Mouse (Mus musculus): ENCODE measurements around the gene Nhlh2. TPM values are rescaled to one million over a fixed set of nuclear protein-coding genes. Genes with fewer than 3 reads are reported as not detected.

The Nhlh2 gene
- polyA plus RNA-seq, 1 experiment, result not detected

DNA sequence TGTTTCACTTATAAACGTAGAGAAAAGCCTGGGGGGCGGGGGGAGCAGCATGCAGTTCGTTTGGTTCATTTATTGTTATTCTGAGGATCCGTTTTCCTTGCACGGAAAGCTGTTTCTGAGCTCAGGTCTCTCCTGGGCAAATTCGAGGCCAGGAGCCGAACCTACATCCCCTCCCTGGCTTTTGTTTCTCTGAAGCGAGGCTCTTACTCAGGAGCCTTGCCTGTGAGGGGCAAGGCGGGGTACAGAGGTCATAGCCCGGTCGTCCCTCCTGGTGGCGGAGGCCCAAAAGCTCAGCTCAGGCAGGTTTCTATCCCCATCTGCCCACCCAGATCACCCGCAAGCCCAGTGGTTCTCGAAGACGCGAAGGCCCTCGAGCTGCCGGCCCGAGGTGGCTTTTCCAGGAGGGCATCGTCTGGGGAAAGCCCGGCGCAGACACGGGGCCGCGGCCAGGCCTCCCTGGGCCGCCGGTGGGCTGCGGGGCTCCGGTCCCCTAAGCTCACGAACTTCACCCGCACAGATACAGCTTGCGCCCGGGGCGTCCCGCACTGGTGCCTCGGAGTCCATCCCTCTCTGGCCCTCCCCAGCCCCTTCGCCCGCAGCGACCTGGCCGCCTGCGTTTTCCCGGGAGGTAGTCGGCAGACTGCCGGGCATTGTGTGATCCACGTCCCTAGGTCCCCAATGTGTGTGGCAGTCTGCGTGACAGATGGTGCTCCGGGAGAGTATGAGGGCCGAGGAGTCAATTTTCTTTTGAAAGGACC lies 1.6 kb downstream of the Nhlh2 start:
- Histone ChIP-seq H3K27ac (ENCODE audit: insufficient read depth, low read length) (no peak overlapping the region), H3K27me3 (ENCODE audit: control insufficient read depth, insufficient read depth, low read length) (peaks cover 17% of the 10 kb centered on the region), H3K4me3 (ENCODE audit: extremely low read depth, insufficient read depth, insufficient read length) (no peak overlapping the region), H3K36me3 (ENCODE audit: control insufficient read depth, insufficient read depth, low read length) (no peaks in the 10 kb centered on the region), H3K4me1 (ENCODE audit: control insufficient read depth, insufficient read depth, insufficient read length) (no peaks in the 10 kb centered on the region)
- no peak for DNase-seq (ENCODE audit: low read depth in 1 of 2, low spot score in 2 of 2)
- WGBS, result 5% methylated on average over 48 of the region's 48 CpGs
- TF ChIP-seq POLR2A (IDR thresholded peaks at IDR 0.05; ENCODE audit: low read depth, low read length) (no peak), CTCF (IDR thresholded peaks at IDR 0.05; ENCODE audit: extremely low read depth, insufficient read depth, insufficient read length, insufficient replicate concordance) (no peak)

GRCm38 (mm10) chr3:102012076-102012610 lies 2.3 kb downstream of the Nhlh2 start:
- H3K27ac ChIP-seq (ENCODE audit: insufficient read depth, low read length), result no peak overlapping the region
- H3K27me3 ChIP-seq (ENCODE audit: control insufficient read depth, insufficient read depth, low read length), result peaks cover 17% of the 10 kb centered on the region
- no peaks in the 10 kb centered on the region for H3K36me3 ChIP-seq (ENCODE audit: control insufficient read depth, insufficient read depth, low read length)
- H3K4me3 ChIP-seq (ENCODE audit: extremely low read depth, insufficient read depth, insufficient read length), result no peak overlapping the region
- TF ChIP-seq CTCF (IDR thresholded peaks at IDR 0.05; ENCODE audit: extremely low read depth, insufficient read depth, insufficient read length, insufficient replicate concordance) (no peak), POLR2A (IDR thresholded peaks at IDR 0.05; ENCODE audit: low read depth, low read length) (no peak)
- H3K4me1 ChIP-seq (ENCODE audit: control insufficient read depth, insufficient read depth, insufficient read length), result no peaks in the 10 kb centered on the region
- DNase-seq (ENCODE audit: low read depth in 1 of 2, low spot score in 2 of 2), result no peak
- 13% methylated on average over 23 of the region's 23 CpGs for WGBS

- Histone ChIP-seq H3K27me3 (ENCODE audit: control insufficient read depth, insufficient read depth, low read length) (peaks cover 17% of the 10 kb centered on the region), H3K4me1 (ENCODE audit: control insufficient read depth, insufficient read depth, insufficient read length) (no peaks in the 10 kb centered on the region), H3K4me3 (ENCODE audit: extremely low read depth, insufficient read depth, insufficient read length) (no peak overlapping the region), H3K27ac (ENCODE audit: insufficient read depth, low read length) (no peak overlapping the region), H3K36me3 (ENCODE audit: control insufficient read depth, insufficient read depth, low read length) (no peaks in the 10 kb centered on the region)
- TF ChIP-seq CTCF (IDR thresholded peaks at IDR 0.05; ENCODE audit: extremely low read depth, insufficient read depth, insufficient read length, insufficient replicate concordance) (no peak), POLR2A (IDR thresholded peaks at IDR 0.05; ENCODE audit: low read depth, low read length) (no peak)
- WGBS, result 4% methylated on average over 53 of the region's 53 CpGs
- DNase-seq (ENCODE audit: low read depth in 1 of 2, low spot score in 2 of 2), result no peak
Observed at GRCm38 (mm10) chr3:102012611-102013211, 2.8 kb downstream of the Nhlh2 start.

DNA sequence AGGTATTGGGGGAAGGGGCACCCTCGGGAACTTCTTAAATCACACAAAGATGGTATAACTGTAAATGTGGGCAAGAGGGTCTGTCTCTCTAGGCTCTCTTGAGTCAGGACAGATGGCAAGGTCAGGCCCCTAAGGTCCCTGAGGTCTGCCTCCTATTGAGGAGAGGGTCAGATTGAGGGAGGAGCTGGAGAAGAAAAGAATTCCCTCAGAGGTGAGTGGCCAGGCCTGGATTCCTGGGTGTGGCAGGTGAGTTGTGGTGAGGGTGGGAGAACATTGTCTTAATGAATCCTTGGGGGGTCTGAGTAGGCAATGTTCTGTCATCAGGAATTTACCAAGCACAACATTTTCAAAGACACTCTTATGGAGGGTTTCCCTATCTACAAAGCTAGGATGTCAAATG lies 10.7 kb downstream of the Nhlh2 start:
- Histone ChIP-seq H3K36me3 (ENCODE audit: control insufficient read depth, insufficient read depth, low read length) (no peaks in the 10 kb centered on the region), H3K4me3 (ENCODE audit: extremely low read depth, insufficient read depth, insufficient read length) (no peak overlapping the region), H3K27me3 (ENCODE audit: control insufficient read depth, insufficient read depth, low read length) (peaks cover 10% of the 10 kb centered on the region), H3K27ac (ENCODE audit: insufficient read depth, low read length) (no peak overlapping the region), H3K4me1 (ENCODE audit: control insufficient read depth, insufficient read depth, insufficient read length) (no peaks in the 10 kb centered on the region)
- WGBS, result 60% methylated on average over 1 of the region's 1 CpGs
- TF ChIP-seq POLR2A (IDR thresholded peaks at IDR 0.05; ENCODE audit: low read depth, low read length) (no peak), CTCF (IDR thresholded peaks at IDR 0.05; ENCODE audit: extremely low read depth, insufficient read depth, insufficient read length, insufficient replicate concordance) (no peak)
- DNase-seq (ENCODE audit: low read depth in 1 of 2, low spot score in 2 of 2), result no peak

GRCm38 (mm10) chr3:102022721-102023120 lies 12.8 kb downstream of the Nhlh2 start:
- no peak overlapping the region for H3K27ac ChIP-seq (ENCODE audit: insufficient read depth, low read length)
- 31% methylated on average over 2 of the region's 2 CpGs for WGBS
- DNase-seq (ENCODE audit: low read depth in 1 of 2, low spot score in 2 of 2), result no peak
- no peak for TF ChIP-seq POLR2A (IDR thresholded peaks at IDR 0.05; ENCODE audit: low read depth, low read length)
- no peak for TF ChIP-seq CTCF (IDR thresholded peaks at IDR 0.05; ENCODE audit: extremely low read depth, insufficient read depth, insufficient read length, insufficient replicate concordance)
- H3K4me3 ChIP-seq (ENCODE audit: extremely low read depth, insufficient read depth, insufficient read length), result no peak overlapping the region
- H3K4me1 ChIP-seq (ENCODE audit: control insufficient read depth, insufficient read depth, insufficient read length), result no peaks in the 10 kb centered on the region
- H3K27me3 ChIP-seq (ENCODE audit: control insufficient read depth, insufficient read depth, low read length), result peaks cover 10% of the 10 kb centered on the region
- no peaks in the 10 kb centered on the region for H3K36me3 ChIP-seq (ENCODE audit: control insufficient read depth, insufficient read depth, low read length)

- 4% methylated on average over 30 of the region's 31 CpGs for WGBS
- Histone ChIP-seq H3K4me3 (ENCODE audit: extremely low read depth, insufficient read depth, insufficient read length) (no peak overlapping the region), H3K27ac (ENCODE audit: insufficient read depth, low read length) (no peak overlapping the region), H3K27me3 (ENCODE audit: control insufficient read depth, insufficient read depth, low read length) (peaks cover 10% of the 10 kb centered on the region), H3K36me3 (ENCODE audit: control insufficient read depth, insufficient read depth, low read length) (no peaks in the 10 kb centered on the region), H3K4me1 (ENCODE audit: control insufficient read depth, insufficient read depth, insufficient read length) (no peaks in the 10 kb centered on the region)
- no peak for DNase-seq (ENCODE audit: low read depth in 1 of 2, low spot score in 2 of 2)
- no peak for TF ChIP-seq POLR2A (IDR thresholded peaks at IDR 0.05; ENCODE audit: low read depth, low read length)
- no peak for TF ChIP-seq CTCF (IDR thresholded peaks at IDR 0.05; ENCODE audit: extremely low read depth, insufficient read depth, insufficient read length, insufficient replicate concordance)
Observed at GRCm38 (mm10) chr3:102023337-102023736, 13.5 kb downstream of the Nhlh2 start.

GRCm38 (mm10) chr3:102023829-102024228 lies 14.0 kb downstream of the Nhlh2 start:
- Histone ChIP-seq H3K27me3 (ENCODE audit: control insufficient read depth, insufficient read depth, low read length) (peaks cover 10% of the 10 kb centered on the region), H3K27ac (ENCODE audit: insufficient read depth, low read length) (no peak overlapping the region), H3K4me1 (ENCODE audit: control insufficient read depth, insufficient read depth, insufficient read length) (no peaks in the 10 kb centered on the region), H3K36me3 (ENCODE audit: control insufficient read depth, insufficient read depth, low read length) (no peaks in the 10 kb centered on the region), H3K4me3 (ENCODE audit: extremely low read depth, insufficient read depth, insufficient read length) (no peak overlapping the region)
- 24% methylated on average over 5 of the region's 5 CpGs for WGBS
- no peak for DNase-seq (ENCODE audit: low read depth in 1 of 2, low spot score in 2 of 2)
- TF ChIP-seq POLR2A (IDR thresholded peaks at IDR 0.05; ENCODE audit: low read depth, low read length) (no peak), CTCF (IDR thresholded peaks at IDR 0.05; ENCODE audit: extremely low read depth, insufficient read depth, insufficient read length, insufficient replicate concordance) (no peak)
